Mouse (Mus musculus): ENCODE data around the gene Nfasc. TPM values are rescaled to one million over a fixed set of nuclear protein-coding genes. Genes with fewer than 3 reads are reported as not detected.
A peak's percentile ranks its signal among the peaks of the same experiment; 100 is the strongest.

Gene Nfasc
- polyA plus RNA-seq, 1 experiment from 2014 or later, result 50.3 TPM

GRCm38 (mm10) chr1:132528071-132528470 lies 213.5 kb downstream of the Nfasc start:
- no peak for ATAC-seq
- Histone ChIP-seq H3K9me3 (no peaks in the 10 kb centered on the region), H3K4me3 (replicated peaks) (no peak overlapping the region), H3K27me3 (peaks cover 4% of the 10 kb centered on the region; the same call in 1 of the 2 replicates), H3K36me3 (peaks cover 48% of the 10 kb centered on the region), H3K27ac (no peak overlapping the region), H3K4me2 (replicated peaks) (no peak overlapping the region), H3K9ac (replicated peaks) (no peak overlapping the region), H3K4me1 (replicated peaks) (peaks cover 53% of the 10 kb centered on the region)
- 97% methylated on average over 13 of the region's 13 CpGs for WGBS

GRCm38 (mm10) chr1:132525832-132526231 lies 215.8 kb downstream of the Nfasc start:
- Histone ChIP-seq H3K9me3 (no peaks in the 10 kb centered on the region), H3K4me3 (replicated peaks) (no peak overlapping the region), H3K9ac (replicated peaks) (peak overlapping the region; percentile 64), H3K27me3 (peaks cover 4% of the 10 kb centered on the region; the same call in 1 of the 2 replicates), H3K4me1 (replicated peaks) (peaks cover 35% of the 10 kb centered on the region), H3K4me2 (replicated peaks) (0 out of 2 replicates have a peak overlapping the region, but pooled peaks have one; percentile 17), H3K27ac (peak overlapping the region; percentile 88), H3K36me3 (peaks cover 60% of the 10 kb centered on the region)
- ATAC-seq, result peak; percentile 58
- WGBS, result 4% methylated on average over 10 of the region's 10 CpGs

- Histone ChIP-seq H3K4me2 (replicated peaks) (no peak overlapping the region), H3K4me3 (replicated peaks) (no peak overlapping the region), H3K4me1 (replicated peaks) (peaks cover 23% of the 10 kb centered on the region), H3K27ac (no peak overlapping the region), H3K9me3 (no peaks in the 10 kb centered on the region), H3K27me3 (peaks cover 4% of the 10 kb centered on the region; the same call in 1 of the 2 replicates), H3K36me3 (peaks cover 70% of the 10 kb centered on the region), H3K9ac (replicated peaks) (no peak overlapping the region)
- WGBS, result 47% methylated on average over 4 of the region's 4 CpGs
- ATAC-seq, result no peak
Measured at GRCm38 (mm10) chr1:132523920-132524319, 217.7 kb downstream of the Nfasc start.

GRCm38 (mm10) chr1:132523048-132523447 lies 218.5 kb downstream of the Nfasc start:
- WGBS, result 84% methylated on average over 8 of the region's 8 CpGs
- ATAC-seq, result no peak
- Histone ChIP-seq H3K9ac (replicated peaks) (no peak overlapping the region), H3K36me3 (peaks cover 69% of the 10 kb centered on the region), H3K4me2 (replicated peaks) (no peak overlapping the region), H3K27me3 (peaks cover 4% of the 10 kb centered on the region; the same call in 1 of the 2 replicates), H3K9me3 (no peaks in the 10 kb centered on the region), H3K27ac (no peak overlapping the region), H3K4me1 (replicated peaks) (peaks cover 23% of the 10 kb centered on the region), H3K4me3 (replicated peaks) (no peak overlapping the region)

GRCm38 (mm10) chr1:132520764-132521163 lies 220.8 kb downstream of the Nfasc start:
- H3K27me3 ChIP-seq, result peaks cover 4% of the 10 kb centered on the region; the same call in 1 of the 2 replicates
- peaks cover 77% of the 10 kb centered on the region for H3K36me3 ChIP-seq
- no peak overlapping the region for H3K4me3 ChIP-seq (replicated peaks)
- no peaks in the 10 kb centered on the region for H3K9me3 ChIP-seq
- H3K27ac ChIP-seq, result no peak overlapping the region
- no peak for ATAC-seq
- WGBS, result 20% methylated on average over 4 of the region's 6 CpGs
- H3K4me2 ChIP-seq (replicated peaks), result no peak overlapping the region
- peaks cover 8% of the 10 kb centered on the region for H3K4me1 ChIP-seq (replicated peaks)
- H3K9ac ChIP-seq (replicated peaks), result no peak overlapping the region

- no peak for ATAC-seq
- WGBS, result 88% methylated on average over 11 of the region's 11 CpGs
- Histone ChIP-seq H3K9ac (replicated peaks) (no peak overlapping the region), H3K4me2 (replicated peaks) (no peak overlapping the region), H3K4me3 (replicated peaks) (no peak overlapping the region), H3K9me3 (no peaks in the 10 kb centered on the region), H3K27me3 (no peaks in the 10 kb centered on the region), H3K27ac (no peak overlapping the region), H3K4me1 (replicated peaks) (peaks cover 8% of the 10 kb centered on the region; the same call in 1 of the 2 replicates), H3K36me3 (peaks cover 79% of the 10 kb centered on the region)
Measured at GRCm38 (mm10) chr1:132519734-132520133, 221.9 kb downstream of the Nfasc start.

GRCm38 (mm10) chr1:132518621-132519020 lies 223.0 kb downstream of the Nfasc start:
- Histone ChIP-seq H3K4me2 (replicated peaks) (no peak overlapping the region), H3K36me3 (peaks cover 82% of the 10 kb centered on the region), H3K27ac (no peak overlapping the region), H3K9me3 (no peaks in the 10 kb centered on the region), H3K4me1 (replicated peaks) (peaks cover 8% of the 10 kb centered on the region; the same call in 1 of the 2 replicates), H3K4me3 (replicated peaks) (no peak overlapping the region), H3K9ac (replicated peaks) (no peak overlapping the region), H3K27me3 (no peaks in the 10 kb centered on the region)
- 88% methylated on average over 18 of the region's 18 CpGs for WGBS
- no peak for ATAC-seq

- H3K9ac ChIP-seq (replicated peaks), result no peak overlapping the region
- H3K4me3 ChIP-seq (replicated peaks), result no peak overlapping the region
- WGBS, result 92% methylated on average over 11 of the region's 11 CpGs
- no peaks in the 10 kb centered on the region for H3K9me3 ChIP-seq
- H3K4me2 ChIP-seq (replicated peaks), result no peak overlapping the region
- H3K27ac ChIP-seq, result no peak overlapping the region
- H3K4me1 ChIP-seq (replicated peaks), result peaks cover 7% of the 10 kb centered on the region; the same call in 1 of the 2 replicates
- no peak for ATAC-seq
- no peaks in the 10 kb centered on the region for H3K27me3 ChIP-seq
- peaks cover 63% of the 10 kb centered on the region for H3K36me3 ChIP-seq
Measured at GRCm38 (mm10) chr1:132516776-132517175, 224.8 kb downstream of the Nfasc start.

- Histone ChIP-seq H3K4me1 (replicated peaks) (peaks cover 16% of the 10 kb centered on the region; the same call in 1 of the 2 replicates), H3K4me3 (replicated peaks) (no peak overlapping the region), H3K9ac (replicated peaks) (no peak overlapping the region), H3K27ac (0 out of 2 replicates have a peak overlapping the region, but pooled peaks have one; percentile 10), H3K27me3 (no peaks in the 10 kb centered on the region), H3K4me2 (replicated peaks) (no peak overlapping the region), H3K9me3 (no peaks in the 10 kb centered on the region), H3K36me3 (peaks cover 56% of the 10 kb centered on the region)
- ATAC-seq, result no peak
- WGBS, result 92% methylated on average over 12 of the region's 12 CpGs
Measured at GRCm38 (mm10) chr1:132515339-132515738, 226.3 kb downstream of the Nfasc start.

Other genes with a start within 250 kb of the Nfasc start
- gene Tmem81, start 235.6 kb downstream of the Nfasc start, polyA plus RNA-seq (2015; fragmentation: Nextera tagmentation; extraction: Ambion mirVana), result 1.3 TPM in 2 replicates
- 63.2 and 90.2 TPM in 2 replicates for gene Cntn2, start 198.5 kb downstream of the Nfasc start, polyA plus RNA-seq (2015; fragmentation: Nextera tagmentation; extraction: Ambion mirVana)
- gene Lrrn2, start 138.5 kb upstream of the Nfasc start, polyA plus RNA-seq (2015; fragmentation: Nextera tagmentation; extraction: Ambion mirVana), result 29.8 and 30.3 TPM in 2 replicates

Data from midbrain, embryonic 13.5 days (tissue).